Mouse (Mus musculus): ENCODE measurements around the gene Slc35c2.
A peak's percentile ranks its signal among the peaks of the same experiment; 100 is the strongest.

The Slc35c2 gene

DNA sequence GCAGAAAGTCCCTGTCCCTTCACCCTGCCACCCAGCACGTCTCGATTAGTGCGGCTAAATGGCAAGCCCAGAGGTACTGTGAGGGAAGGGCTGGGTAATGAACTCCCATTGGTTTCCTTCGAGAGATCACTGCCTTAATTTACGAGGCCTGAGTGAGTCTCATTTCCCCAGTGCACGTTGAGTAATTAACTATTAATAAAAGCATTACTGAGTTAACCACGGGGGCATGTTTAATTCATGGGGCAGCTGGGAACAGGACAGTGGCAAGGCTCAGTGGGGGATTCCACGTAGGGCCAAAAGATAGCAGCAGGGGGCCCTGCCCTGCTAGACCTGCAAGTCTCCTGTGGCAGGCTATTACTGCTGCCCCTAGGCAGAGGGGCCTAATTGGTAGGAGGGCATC is 16.3 kb downstream of the Slc35c2 start:
- DNase-seq: no peak

DNA sequence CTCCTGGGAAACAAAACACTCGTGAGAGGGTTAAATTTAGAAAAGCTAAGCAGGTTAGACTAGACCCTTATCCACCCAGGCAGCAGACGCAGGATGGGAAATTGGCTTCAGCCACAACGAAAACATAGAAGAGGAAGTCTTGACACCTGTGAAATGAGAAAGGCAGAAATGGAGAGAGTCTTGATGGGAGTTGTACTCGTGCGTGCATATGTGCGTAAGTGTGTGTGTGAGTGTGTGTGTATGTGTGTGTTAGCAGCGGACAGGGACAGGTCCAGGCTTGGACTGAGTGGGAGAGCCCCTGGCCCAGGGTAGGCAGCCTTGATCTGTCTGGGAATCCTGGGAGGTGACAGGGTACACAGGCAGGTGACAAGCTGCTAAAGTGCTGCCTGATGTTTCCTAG is 16.8 kb downstream of the Slc35c2 start:
- no peak for DNase-seq

DNA sequence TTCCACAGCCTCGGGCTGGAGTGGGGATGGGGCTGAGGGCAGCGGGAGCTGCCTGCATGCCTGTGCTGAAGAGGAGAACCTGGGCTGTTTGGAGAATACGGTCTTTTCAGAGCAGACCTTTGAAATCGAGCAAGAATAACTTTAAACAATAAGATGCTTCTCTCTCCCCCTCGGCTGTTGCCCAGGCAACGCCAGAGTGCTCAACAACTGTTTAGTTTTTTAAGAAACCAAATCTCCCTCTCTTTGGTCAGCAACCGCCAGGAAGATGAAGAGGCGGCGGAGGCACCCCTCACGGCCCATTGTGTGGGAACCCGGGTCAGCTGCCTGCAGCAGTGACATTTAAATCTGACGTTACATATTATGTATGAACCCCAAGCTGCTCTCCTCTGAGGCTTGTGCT is 20.9 kb downstream of the Slc35c2 start:
- DNase-seq: no peak

DNA sequence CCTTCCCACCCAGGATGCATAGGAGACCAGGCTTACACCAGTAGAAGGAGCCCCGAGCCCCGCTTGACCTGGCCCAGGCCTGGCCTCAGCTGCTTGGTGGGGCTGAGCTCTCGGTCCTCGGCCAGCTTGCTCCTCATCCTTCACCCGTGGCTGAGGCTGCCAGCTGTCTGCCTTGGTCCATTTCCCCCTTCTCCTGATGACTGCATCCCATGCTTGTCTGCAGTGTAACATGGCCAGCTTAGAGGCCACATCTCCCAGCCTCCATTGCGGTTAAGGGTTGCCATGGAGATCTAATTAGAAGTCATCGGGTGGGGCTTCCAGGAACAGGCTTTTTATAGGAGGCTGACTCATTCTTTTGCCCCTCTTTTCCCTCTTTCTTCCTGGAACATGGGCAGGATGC is 23.8 kb downstream of the Slc35c2 start:
- DNase-seq: no peak

DNA sequence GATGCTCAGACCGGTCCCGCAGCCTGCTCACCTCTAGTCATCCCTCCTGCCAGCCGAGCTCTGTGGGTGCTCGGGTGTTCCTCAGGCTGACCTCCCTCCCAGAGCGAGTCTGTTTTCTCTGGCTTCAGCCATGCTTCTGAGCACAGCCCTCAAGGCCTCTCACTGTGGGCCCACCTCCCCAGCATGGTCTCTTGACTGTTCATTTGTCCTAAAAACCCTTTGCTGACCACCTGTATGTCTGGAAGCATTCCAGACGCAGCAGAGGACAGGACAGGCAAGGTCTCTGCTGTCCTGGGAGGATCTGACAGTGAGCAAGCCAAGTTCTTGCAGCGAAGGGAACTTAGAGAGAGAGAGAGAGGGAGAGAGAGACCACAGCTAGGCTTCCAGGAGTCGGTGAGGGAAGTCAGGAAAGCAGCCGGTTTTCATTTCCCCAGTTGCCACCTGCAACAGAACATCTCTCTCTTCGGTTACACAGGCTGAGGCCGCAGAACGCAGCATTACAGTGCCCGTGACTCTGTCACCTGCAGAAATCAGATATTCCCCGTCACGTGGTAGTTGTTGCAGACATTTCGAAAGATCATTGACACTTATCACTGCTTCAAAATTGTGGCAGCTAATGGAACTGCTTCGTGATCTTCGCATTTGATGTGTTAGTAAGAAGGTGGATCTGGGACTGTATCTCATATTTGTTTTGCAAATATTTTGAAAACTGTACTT is 25.2 kb downstream of the Slc35c2 start:
- no peak for DNase-seq

DNA sequence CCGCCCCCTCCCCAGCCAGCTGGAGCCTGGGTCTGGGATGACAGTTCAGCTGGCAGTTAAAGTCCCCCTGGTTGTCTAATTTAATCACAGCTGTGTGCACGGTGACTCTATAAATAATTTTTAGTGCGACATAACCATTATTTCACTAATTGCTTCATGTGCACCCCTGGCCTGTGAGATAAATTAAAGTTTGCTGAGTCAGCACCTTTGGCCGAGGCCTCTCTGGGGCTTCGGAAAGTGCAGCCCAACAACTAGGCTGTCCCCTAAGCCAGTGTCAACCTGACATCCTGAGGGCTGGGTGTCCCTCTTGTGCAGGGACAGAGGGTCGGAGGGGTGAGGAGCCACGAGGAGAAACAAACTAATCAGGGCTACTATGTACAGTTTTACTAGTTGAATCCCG is 27.8 kb downstream of the Slc35c2 start:
- no peak for DNase-seq

DNA sequence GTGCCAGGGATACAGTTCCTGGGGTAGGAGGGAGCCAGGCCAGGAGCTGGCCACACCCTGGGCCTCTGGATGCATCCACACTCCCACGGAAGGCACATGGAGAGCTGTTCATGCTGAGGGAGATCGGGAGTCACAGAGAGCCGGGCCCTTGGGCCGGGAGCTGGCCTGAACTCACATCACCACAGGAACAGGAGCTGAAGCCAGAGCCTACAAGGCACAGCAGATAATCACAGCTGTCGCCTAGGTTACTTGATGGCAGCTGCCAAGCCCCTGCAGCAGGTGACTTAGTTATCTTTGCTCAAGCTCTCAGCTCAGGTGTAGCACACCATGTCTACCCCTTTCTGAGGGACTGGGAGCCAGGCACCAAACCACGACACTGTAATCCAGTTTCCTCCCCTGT is 29.3 kb downstream of the Slc35c2 start:
- no peak for DNase-seq

DNA sequence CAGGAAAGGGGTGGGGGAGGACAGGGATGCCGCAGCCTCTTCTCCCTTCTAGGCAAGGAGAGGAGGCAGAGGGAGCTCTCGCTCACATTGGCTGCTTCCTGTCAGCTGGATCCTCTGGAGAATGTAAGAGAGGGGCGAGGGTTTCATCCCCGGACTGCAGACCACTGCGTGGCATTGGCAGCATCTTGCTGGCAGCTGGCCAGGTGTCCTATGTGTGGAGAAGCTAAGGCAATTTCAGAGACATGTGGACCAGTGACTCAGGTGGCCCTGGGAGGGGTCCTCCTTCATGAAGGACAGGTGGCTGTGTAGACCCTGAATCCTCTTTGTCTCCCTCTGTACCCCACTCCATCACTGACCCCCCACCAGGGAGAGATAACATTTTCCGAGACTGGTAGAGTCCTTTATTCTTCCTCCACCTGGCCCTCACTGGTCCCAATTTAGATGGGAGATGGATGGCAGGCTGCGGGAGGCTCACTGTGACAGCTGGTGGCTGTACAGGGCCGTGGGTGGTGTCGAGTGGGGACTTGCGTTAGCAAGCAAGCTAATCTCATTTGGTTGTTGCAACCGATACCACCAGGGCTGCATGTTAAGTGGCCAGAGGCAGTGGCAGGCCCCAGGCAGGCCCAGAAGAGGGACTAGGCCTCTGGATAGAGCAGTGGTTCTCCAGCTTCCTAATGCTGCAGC is 30.4 kb downstream of the Slc35c2 start:
- DNase-seq: no peak

DNA sequence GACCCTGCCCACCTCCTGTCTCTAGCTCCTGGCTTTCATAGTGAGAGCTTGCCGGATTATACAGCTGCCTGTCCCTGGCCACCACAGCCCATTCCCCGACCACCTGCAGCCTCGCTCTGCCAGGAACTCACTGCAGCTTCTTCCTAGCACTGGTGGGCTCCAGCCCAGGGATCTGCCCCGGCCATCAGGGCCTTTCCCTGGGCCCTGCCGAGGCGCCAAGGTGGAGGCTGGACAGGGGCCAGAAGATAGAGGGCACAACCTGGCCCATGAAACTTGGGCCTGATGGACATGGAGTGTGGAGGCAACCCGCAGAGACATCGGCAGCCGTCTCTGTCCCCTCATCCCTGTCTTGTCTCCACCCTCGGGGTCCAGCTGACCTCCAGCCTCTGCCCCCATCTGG is 31.5 kb downstream of the Slc35c2 start:
- no peak for DNase-seq

DNA sequence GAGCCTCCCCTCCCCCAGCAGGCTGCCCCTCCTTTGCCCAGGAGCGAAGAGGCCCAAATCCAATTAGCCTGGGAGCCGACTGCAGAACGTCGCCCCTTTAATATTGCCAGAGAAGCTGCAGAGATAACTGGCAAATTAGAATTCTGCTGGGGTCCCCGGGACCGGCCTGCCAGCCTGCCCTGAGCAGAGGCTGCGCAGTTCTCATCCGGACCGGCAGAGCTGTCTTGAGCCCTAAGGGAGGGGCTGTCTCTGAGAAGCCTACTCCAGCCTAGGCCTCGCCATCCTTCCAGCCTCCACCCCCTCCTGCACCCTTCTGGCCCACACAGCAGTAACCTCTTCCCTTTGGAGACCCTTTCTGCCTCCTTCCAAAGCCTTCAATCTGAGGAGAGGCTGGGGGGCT is 33.8 kb downstream of the Slc35c2 start:
- no peak for DNase-seq

DNA sequence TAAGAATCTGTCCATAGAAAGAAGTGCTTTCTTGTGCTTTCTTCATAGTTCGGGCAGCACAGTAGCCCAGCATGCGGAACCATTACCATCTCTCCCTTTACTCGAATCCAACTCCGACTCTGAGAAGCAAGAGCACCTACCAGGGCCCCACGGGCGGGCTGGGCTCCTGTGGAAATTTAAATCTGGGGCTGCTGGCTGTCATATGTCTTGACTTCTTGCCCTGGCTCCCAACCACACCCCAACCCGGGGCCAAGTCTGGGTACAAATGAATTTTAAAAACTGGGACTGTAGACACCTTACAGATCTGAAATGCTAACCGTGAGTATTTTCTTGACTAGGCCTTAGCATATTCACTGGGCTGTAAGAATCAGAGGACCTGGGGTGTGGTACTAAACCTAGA is 34.4 kb downstream of the Slc35c2 start:
- no peak for DNase-seq

DNA sequence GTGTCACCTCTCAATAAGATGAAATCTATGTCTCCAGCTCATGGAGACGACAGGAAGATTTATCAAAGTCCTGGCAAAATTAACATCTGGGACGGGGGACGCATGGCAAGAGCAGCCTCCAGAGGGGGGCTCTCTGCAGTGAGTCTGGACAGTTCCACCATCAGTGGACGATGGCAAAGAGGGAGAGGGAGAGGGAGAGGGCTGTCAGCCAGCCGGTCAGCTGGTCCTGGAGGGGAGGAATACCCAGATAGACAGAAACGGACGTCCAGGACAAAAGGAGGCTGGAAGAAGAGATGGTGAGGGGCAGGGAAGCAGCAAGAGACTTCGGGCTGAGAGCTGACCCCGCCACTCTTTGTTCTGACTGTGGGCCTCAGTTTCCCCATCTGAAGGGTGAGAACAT is 34.9 kb downstream of the Slc35c2 start:
- DNase-seq: no peak

DNA sequence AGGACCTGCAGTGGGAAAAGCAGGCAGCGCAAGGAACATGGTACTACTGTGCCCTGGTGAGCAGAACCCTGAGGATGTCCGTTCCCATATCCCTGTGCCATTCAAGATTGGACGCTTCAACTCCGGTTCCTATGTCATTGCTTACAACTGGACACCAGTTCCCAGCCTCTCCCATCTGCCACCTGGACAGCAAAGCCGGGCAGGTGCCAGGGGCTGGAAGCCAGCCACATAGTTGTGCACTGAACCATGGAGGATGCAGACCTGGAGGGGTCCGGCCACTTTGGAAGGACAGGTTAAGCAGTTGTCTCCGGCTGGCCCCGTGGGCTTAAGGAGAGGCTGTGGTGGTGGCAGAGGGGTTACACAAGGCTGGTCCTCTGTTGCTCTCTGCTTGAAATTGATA is 35.3 kb downstream of the Slc35c2 start:
- no peak for DNase-seq

DNA sequence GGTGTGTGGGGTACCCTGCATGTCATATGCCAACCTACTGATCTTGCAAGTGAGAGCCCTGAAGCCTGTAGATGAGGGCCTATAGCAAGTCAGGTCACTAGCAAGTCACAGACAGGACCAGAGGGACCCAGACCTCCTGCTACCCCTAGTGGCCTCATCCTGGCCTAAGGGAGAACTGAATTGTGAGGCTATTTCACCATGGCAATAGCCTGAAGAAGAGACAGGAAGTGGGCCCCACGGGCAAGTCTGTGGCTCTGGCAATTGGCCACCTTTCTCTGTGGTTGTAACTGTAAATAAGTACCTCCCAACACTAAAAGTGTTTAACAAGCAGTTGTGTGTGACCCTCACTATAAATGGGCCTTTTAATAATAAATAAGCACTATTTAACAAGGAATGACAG is 36.8 kb downstream of the Slc35c2 start:
- DNase-seq: no peak

DNA sequence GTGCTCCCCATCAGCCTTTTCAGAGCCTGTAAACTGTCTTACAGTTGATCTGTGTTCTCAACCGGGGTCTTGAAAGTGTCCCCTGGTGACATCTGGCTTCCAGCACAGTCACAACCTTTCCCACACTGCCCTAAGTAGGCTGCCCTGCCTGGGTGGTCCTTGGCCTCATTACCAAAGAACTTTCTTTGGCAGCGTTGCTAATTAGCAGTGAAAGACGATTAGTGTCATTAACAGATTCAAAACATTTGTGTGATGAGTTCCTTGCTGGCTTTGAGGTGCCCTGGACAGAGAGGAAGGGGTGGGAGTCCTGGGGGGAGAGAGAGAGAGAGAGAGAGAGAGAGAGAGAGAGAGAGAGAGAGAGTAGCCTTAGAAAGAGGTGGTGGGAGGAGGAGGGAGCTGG is 38.7 kb downstream of the Slc35c2 start:
- DNase-seq: no peak

DNA sequence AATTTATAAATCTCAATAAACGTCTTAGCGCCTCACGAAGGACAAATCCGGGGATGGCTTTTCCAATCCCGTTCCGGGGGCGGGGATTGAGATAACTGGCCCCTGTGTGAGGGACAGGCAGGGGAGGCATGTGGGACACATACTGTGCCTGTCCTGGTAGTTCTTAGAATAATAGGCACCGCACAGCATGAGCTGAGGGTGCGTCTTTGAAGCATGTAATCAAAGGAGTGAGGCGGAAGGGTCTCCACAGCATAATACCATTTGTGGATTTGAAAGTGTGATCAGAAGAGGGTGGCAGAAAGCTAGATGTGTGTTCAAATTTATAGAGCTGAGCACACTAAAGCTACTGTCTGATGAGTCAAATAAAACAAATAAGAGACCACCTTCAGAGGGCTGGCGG is 41.3 kb downstream of the Slc35c2 start:
- no peak for DNase-seq

DNA sequence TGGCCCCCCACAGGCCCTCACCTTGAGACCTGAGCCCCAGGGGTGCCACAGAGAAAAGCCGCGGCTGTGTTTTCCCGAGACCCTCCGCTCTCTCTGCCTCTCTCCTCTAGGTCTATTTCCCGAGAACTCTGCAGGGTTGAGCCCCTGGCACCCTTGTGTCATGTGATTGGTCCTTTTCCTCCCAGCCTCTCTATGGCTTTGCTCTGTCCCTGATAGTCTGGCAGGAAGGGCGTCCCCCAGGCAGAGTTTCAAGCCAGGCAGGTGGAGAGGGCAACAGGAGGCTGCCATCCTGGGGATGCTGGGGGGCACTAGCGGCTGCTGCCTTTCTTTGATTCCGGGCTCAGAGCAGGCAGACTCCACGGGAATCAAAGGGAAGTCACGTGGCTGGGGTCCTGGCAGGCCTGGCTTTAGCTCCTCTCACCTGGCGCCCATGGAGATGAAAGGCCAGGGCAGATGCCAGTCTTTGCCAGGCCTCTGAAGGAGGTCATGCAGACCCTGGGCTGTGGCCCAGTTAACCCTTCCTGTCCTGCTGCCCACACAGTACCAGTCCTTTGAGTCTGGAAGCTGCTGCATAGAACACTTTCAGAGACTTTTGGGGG is 44.4 kb downstream of the Slc35c2 start:
- DNase-seq: no peak

DNA sequence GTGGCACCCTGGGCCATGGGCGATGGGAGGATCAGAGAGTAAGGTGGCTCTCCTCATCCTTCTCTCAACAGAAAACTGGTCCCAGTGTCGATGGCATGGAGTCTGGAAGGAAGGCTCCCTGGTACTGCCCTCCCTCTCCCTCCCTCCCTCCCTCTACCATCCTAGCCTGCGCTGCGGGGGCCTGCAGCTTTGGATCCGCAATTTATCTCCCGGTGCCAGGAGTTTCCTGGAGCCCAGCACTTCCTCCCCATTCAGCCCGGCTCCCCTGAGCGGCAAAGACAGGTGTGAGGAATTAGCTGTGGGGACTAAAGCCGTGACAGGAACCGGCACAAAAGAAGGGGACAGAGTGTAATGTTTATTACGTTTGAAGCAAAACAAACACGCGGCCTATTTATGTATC is 45.1 kb downstream of the Slc35c2 start:
- no peak for DNase-seq

DNA sequence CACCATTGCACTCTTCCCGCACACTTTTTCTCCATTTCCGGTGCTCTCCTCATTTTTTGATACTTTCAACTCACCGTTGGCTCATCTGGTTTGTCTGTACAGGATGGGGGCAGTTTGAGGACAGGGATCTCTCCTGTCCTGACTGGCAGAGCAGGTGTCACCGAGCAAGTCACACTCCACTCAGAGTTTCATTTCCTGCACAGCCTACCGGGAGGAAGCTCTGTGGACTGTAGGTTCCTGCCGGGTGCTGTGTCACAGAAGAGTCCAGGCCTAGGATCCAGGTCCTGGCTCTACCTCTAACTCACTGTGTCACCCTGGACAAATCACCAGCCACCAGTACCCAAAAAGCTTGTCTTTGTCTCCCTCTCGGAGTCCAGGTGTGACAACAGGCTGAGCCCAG is 45.9 kb downstream of the Slc35c2 start:
- no peak for DNase-seq

DNA sequence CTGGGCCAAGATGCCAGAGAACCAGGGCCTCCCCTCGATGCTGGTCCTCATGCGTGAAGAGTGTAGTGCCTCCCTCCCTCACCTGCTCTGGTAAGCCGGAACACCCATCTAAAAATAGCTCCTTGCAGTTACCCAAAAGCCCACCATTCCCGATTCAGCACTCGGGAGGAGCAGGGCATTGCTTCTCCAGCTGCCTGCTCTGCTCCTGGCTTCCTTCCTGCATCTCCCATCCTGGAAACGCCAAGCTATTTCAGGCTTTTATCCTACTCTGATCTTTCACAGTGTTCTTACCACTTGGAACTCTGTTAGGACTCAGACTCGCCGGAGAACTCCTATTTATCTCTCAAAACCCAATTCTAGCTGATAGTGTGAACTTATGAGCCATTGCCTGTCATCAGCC is 47.3 kb downstream of the Slc35c2 start:
- DNase-seq: no peak

DNA sequence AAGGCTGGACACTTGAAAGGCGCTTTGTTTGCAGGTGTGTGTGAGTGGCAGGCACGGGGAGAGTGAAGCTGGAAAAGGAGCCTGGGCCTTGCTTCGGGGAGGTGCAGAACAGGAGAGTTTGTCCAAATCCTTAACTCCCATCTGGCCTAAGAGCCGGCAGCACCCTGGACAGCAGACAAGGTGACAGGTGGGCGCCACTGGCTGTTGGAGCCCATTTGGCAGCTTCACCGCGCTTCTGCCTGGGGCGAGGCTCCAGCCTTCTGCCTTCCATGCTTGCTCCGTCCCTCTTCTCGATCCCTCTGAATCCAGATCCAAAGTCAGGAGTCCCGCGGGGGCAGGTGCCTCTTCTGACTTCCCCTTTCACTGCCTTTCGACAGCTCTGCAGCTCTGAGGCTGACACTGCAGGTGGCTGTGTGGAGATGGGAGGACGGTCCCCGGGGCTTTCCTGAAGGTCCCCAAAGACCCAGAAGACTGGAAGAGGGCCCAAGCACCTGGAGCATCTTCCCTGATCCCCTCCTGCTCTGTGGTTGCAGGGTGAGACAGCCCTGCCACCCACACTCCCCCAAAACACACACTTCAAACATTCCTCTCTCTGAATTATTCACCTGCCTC is 48.0 kb downstream of the Slc35c2 start:
- no peak for DNase-seq

DNA sequence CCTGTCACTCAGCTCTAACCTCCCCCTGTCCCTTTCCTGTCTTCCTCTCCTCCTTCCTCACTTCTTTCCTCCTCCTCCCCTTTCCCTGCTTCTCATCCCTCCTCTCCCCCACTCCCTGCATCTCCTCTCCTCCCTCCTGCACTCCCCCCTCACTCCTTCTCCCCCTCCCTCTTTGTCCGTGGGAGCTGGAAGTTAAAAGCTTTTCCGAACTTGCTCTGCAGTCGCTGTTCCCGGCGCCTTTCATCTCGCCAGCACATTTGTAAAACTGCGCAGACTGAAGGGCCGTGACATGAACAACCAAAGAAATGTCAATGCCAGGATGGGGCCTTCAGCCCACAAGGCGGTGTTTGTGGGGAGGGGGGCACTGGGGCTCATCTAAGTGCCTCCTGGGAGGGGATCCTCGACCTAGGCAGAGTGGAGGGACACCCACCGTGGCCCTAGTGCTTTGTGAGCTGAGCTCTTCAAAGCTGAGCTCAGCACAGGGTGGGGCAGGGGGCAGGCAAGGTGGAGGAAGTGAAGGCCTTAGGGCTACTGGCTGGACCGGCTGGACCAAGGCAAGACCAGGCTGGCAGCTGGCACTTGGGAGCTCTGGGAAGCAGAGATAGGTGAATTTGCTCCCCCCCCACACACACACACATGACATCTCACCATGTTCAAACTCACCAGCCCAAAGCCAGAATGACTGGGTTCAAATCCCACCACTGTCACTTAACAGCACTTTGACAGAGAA is 49.1 kb downstream of the Slc35c2 start:
- DNase-seq: no peak

DNA sequence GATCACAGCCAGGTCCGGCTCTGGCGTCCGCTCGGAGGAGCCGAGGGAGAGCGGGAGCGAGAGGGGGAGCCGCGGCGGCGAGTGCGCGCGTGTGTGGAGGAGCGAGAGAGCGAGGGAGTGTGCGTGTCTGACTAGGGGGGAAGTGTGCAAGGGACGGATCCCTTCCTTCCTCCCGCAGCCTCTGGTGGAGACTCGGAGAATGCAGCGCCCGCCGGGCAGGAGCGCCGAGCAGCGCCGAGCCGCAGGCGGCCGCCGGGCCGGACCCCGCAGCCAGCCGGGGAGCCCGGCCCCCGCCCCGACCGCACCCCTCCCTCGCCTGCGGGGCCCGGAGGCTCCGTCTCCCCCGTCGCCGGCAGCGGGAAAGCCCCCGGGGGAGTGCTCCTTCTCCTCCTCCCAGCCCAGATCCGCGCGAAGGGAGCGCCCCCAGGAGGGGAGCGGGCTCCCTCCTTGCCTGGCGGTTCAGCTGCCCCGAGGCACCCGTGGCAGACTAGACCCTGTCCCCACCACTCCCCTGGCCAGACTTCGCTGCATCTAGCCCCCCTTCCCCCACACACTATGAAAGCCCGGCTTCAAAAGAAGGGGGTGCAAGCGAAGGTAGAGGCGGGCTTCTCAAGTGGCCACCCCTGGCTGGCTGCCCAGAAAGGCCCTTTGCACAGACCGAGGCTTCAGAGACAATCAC is 52.9 kb downstream of the Slc35c2 start, which contains the start of gene Cdh22:
Gene Cdh22 (minus strand): TSS at position 241 of the 679 bp plus-strand sequence.
- peak in 1 of 2 experiments; percentile 16 for DNase-seq

Measured in thymus, postnatal 36 days (tissue).